Mouse (Mus musculus): ENCODE measurements around the gene Olfr1200.

DNA sequence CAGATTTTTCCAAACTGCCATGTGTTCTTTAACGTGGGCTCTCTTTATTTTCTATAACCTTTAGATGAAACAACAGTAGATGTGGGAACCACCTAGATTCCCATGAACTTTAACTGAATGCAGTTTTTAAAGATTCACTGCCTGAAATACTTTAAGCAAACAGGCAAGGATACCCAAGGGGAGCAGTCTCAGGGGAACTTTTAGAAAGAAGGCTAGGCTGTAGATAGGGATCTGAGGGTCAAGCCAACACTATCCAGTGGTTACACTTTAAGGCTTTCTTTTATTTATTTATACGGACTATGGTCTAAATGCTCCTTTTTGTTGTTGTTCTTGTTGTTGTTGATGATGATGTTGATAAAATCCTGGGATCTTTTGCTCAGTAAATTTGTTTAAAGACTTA is at the start of gene Olfr1200:
- TF ChIP-seq CTCF (IDR thresholded peaks at IDR 0.05; ENCODE audit: low read depth, low read length) (no peak), GATA1 (IDR thresholded peaks at IDR 0.05; ENCODE audit: borderline replicate concordance, low read length) (no peak), GATA2 (IDR thresholded peaks at IDR 0.05; ENCODE audit: borderline replicate concordance, low read depth, low read length) (no peak), TAL1 (conservative IDR thresholded peaks at IDR 0.05; ENCODE audit: low read depth, low read length) (no peak)

Measured in G1E (cell line).